Mouse (Mus musculus) adrenal gland, postnatal 10 days (tissue): ENCODE results near the gene Tmod1. TPM values are rescaled to one million over a fixed set of nuclear protein-coding genes. Genes with fewer than 3 reads are reported as not detected.

Experiments
- DNase-seq: peaks from one replicate; pipeline ENCODE4 v3.0.0; 2021; ENCODE audit warnings: mixed read lengths
- total RNA-seq, 2 experiments: library from RNA; stranded (reverse); gene quantifications; 2 replicates each; pipeline ENCODE4 v1.2.3; 2021

Gene Tmod1
- total RNA-seq, 2 experiments from 2014 or later, result 6.9 to 22.7 TPM

- no peak for DNase-seq
Measured at GRCm38 (mm10) chr4:46053323-46054107, 14.8 kb downstream of the Tmod1 start.

DNA sequence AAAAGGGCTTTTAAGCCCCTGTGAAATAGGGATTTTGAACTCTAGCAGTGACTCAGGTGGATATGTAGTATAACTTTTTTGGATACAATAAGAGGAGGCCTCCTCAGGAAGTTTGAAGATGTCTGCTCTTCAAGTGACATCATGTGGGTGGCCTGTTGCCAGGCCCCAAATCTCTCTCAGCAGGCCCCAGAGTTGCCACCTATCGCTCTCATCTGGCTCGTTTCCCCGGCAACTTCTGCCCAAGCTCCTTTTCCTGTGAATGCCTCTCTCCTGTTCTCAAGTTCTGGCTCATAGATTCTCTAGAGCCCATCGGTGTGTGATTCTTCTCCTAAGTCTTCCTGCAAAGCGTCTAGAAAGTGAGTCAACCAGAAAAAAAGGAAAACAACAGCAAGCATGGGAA, 17.4 kb downstream of the Tmod1 start:
- no peak for DNase-seq

DNA sequence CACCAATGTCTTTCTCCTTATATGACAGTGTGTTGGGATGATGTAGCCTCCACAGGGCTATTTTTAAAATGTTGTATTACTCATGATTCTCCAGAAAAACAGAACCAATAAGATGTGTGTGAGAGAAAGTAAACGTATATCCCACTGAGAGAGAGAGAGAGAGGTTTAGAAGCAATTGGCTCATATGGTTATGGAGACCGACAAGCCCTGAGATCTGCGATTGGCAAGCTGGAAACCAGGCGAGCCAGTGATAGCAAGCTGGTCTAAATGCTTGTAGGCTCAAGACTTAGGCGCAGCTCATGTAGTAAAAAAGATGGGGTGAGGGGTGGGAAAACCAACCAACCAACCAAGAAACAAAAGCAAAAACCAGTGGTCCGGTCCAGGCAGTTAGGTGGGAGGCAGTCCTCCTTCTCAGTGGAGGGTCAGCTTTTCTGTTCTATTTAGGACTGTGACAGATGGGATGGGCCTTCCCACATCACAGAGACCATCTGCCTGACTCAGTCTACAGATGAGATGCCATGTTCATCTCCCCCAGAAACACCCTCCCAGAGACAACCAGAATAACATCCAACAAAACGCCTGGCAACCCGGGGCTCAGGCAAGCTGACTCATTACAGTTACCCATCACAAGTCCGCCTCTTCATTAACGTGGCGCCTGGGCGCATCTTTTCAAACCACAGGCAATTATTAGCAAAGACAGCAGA, 22.7 kb downstream of the Tmod1 start:
- no peak for DNase-seq

- DNase-seq, result no peak
Measured at GRCm38 (mm10) chr4:46063841-46064240, 25.1 kb downstream of the Tmod1 start.

GRCm38 (mm10) chr4:46064263-46064662, 25.5 kb downstream of the Tmod1 start:
- DNase-seq, result no peak

GRCm38 (mm10) chr4:46064961-46065360, 26.2 kb downstream of the Tmod1 start:
- no peak for DNase-seq

DNA sequence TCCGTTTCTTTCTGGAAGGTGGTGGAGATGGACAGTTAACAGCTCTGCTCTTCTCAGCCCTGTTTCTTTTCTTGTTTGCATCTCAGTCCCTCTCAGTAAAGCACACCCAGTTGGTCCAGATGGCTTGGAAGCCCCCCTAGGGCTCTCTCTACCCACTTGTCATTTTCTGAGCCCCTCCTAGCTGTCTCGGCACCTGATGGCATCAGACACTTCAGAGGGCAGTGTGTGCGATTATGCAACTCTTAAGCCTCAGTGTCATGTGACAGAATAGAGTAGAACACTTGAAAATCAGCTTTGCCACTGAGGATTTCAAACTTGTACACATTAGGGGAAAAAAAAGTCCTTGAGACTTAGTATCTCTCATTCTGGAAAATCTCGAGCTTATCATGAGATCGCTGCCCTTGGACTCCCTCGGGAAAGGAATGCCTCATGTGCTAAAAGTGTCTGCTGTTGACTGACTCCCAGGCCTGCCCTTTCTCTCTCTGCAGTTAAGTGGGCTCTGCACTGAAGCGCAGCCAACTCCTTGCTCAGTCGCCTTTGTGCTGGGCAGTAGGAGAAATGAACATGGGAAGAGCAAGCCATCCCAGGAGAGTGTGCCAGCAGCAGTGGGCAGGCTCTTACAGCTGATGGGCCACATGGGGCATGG, 27.1 kb downstream of the Tmod1 start:
- DNase-seq, result peak; percentile 25

DNA sequence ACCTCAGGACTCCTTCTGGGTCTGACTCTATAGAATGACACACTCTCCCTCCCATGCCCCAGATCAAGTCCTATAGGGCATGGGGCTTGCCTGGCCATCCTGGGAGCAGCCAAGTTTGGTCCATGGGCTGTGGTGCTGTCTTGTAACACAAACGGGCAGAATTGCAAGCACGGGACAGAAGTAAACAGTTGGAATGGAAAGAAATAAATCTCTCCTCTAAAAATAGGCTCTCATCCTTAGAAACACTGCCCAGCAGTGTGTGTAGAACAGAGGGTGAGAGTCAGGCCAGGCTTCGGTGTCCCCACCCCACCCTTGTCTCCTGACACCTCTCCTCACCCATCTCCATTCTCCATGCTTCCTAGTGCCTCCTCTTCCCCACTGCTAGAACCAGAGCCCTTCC, 29.3 kb downstream of the Tmod1 start:
- no peak for DNase-seq

DNA sequence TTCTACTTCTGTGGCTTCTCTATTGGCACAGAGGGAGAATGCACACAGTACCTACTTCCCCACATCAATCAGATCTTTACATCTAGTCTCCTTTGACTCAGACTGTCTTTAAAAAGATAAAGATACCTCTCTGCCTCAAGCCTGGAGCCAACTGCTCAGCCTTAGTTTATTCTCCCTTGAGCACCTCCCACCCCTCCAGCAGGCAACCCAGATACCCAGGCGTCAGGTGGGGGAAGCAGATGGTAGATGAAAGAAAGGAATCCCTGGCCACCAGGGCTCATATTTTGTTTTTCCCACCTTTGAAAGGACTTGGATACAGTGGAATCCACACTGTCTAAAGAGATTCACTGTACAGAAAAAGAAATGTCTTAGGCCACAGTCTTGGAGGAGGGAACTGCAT, 29.8 kb downstream of the Tmod1 start:
- no peak for DNase-seq

DNA sequence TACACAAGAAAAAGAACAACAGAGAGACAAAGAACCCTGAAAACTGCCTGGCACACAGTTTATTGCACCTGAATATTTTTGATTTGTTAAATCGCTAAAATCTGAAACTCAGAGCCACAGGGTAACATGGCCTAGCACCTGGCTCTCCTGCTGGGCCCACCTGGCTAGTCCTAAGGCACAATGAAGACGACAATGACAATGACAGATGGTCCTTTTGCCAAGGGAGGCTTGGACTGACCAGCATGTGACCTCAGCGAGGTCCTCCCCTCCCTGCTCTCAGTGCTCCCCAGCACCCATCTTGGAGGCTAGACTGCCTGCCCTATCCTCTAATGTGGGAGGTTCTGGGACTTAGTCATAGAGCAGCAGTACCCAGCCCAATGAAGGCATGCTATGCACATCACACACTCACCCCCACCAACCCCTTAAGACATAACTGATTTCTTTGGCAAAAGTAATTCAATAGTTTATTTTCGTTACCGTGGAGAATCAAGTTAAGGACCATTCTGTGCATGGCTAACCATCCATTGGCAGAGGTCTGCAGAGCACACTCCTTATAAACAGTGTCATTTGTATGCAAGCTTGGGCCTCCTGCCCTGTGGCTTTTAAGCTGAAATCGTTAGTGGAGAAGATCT, 31.2 kb downstream of the Tmod1 start:
- no peak for DNase-seq

DNA sequence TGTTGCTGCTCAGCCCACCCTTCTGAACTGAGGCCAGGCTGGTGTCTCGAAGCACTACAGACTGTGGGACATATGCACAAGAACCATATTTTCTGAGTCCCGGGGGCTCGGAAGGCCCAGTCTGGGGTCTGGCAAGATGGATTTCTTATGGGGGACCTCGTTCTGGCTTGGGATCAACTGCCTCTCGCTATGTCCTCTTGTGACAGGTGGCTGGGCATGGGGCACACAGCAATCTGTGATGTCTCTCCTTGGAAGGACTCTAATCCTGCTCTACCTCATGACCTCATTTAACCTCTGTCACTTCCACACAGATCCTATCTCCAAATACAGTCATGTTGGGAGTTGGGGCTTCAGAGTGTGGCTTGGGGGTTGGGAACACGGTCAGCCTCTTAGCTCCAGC, 33.9 kb downstream of the Tmod1 start:
- DNase-seq, result no peak

DNA sequence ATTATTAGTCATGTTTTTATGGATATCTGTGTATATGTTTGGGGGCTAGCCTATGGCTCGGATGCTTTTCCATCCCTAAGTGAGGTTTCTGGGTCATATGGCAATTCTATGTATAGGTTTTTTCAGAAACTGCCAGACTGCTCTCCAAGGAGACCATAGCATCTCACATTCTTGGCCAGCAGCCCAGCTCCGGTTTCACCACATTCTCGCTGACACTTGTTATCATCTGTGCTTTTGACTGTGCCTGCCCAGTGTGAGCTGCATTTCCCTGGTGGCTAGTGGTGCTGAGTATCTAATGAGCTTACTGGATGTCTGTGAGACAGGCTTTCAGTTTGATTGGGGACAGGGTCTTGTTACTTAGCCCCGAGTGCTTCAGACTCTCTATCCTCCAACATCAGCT, 35.0 kb downstream of the Tmod1 start:
- DNase-seq, result peak; percentile 37

- no peak for DNase-seq
Measured at GRCm38 (mm10) chr4:46075664-46076063, 36.9 kb downstream of the Tmod1 start.

GRCm38 (mm10) chr4:46076892-46077291, 38.2 kb downstream of the Tmod1 start:
- no peak for DNase-seq

- no peak for DNase-seq
Measured at GRCm38 (mm10) chr4:46080261-46080660, 41.5 kb downstream of the Tmod1 start.

GRCm38 (mm10) chr4:46082555-46082954, 43.8 kb downstream of the Tmod1 start:
- DNase-seq, result no peak

DNA sequence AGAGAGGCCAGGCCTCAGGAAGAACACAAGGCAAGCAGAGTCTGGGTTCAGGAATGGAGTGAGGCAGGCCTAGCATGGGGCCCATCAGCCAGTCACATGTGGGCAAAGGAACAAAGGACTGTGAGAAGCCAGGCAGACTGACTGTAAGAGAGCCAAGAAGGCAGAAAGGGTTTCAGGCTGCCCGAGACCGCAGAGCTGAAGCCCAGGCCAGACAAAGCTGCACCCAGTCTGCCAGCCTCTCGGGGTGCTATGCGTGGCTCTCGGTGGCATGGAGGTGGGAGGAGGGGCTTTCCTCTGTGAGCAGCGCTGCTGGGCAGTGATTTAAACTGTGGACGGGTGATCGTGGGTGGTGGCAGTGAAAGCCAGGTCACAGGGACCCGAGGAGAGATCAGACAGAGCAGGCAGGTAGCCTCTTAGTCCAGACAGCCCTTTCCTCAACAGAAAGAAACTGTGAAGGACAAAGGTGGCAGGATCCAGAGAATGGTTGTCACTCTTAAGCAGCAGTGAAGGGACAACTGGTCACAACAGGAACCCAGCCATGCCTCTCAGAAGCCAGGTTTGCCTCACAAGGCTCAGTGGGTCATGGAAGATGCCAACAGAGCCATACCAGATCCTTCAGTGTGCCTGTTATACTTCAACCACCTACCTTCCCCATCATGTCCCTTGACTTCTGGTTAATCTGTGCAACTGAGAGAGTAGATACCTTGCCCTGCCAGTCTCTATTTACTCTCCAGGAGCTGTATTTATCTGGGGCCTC, 45.9 kb downstream of the Tmod1 start:
- no peak for DNase-seq

- no peak for DNase-seq
Measured at GRCm38 (mm10) chr4:46085223-46085811, 46.6 kb downstream of the Tmod1 start.

DNA sequence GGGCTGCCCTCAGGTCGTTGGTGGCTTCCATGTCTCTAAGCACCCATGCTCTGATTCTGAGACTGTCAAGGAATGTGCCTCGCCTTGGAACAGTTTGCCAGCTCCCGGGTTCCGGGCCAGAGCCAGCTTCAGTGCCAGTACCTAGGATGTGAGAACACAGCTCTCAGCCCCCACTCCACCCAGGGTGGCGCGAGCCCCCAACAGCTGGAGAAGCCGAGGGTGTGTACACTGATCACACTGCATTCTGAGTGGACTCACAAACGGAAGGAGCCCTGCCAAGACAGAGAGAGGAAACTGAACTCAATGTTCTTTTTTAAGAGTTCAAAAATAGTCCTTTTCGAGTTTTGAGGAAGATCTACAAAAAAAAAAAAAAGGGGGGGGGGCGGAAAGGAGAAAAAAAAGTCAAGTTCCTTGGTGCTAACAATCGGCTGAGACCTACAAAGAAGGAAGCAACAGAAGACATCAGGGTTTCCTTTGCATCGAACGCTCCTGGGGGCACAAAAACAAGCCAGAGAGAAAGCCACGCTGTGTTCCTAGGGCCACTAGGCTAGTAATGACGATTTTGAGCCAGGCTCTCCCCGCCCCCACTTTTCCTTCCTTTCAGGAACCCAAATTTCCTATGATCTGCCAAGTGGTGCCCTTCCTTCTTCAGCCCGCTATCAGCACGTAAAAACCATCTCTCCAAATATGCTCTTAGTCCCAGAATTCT, 48.1 kb downstream of the Tmod1 start:
- DNase-seq, result peak; percentile 32

DNA sequence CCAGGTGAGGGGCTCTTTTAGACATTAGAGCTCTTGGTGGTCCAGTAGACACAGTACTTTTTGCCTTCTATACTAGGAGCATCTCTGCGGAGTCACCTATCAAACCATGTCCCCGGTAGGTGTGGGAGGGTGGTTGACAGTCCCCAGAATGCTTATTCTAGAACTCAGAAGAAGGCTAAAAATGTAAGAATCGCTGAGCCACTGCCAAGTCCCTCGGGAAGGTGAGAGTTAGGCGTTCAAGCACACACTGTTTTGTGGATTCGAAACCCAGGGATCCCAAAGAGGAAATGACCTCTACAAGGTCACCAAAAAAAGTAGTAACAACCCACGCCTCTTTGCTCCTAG, 48.7 kb downstream of the Tmod1 start:
- DNase-seq, result no peak

- peak; percentile 80 for DNase-seq
Measured at GRCm38 (mm10) chr4:46087852-46088251, 49.1 kb downstream of the Tmod1 start.
